In the genomic region with DNA sequence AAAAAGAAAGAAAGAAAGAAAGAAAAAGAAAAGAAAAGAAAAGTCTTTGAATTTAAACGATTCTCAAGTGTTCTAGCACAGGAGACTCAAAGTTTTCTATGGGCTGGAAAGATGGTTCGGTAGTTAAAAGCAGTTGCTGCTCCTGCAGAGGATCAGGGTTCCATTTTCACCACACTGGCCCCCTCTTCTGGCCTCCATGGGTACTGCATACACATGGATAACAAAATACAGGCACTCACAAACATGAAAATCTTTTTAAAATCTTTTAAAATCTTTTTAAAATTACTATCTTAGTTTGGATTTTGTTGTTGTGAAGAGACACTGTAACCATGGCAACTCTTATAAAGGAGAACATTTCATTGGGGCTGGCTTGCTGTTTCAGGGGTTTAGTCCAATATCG, we compare ENCODE assay signal across 12 mouse cellular contexts. TPM values are rescaled to one million over a fixed set of nuclear protein-coding genes. Genes with fewer than 3 reads are reported as not detected.
A peak's percentile ranks its signal among the peaks of the same experiment; 100 is the strongest.
DNase-seq lines count a peak whose midpoint lies in the region; ATAC-seq and TF ChIP-seq lines count a peak whose summit lies in the region.
"Had no signal": no experiment of that assay in that cellular context is flagged by ENCODE, and none has a peak within 500 bp of the region (broad histone marks: within the 10 kb centered on the region; RNA-seq: fewer than 3 reads in every experiment).

No protein-coding gene starts in this region.

- H3K4me2 ChIP-seq in midbrain, embryonic 11.5 days: no peak overlapping the region
- no peak overlapping the region for H3K4me2 ChIP-seq in midbrain, embryonic 16.5 days (ENCODE audit: low read length)
- H3K4me2 ChIP-seq: heart, embryonic 13.5 days had no signal

- TF ChIP-seq CTCF in heart, adult 2 months (IDR thresholded peaks at IDR 0.05): peak; percentile 28
- TF ChIP-seq CTCF in brain, embryonic 14.5 days (IDR thresholded peaks at IDR 0.05; ENCODE audit: borderline replicate concordance, extremely low read depth, insufficient read depth, insufficient read length): peak; percentile 53; the same call in 1 of the 2 replicates

- no peak for DNase-seq in heart, adult 2 months
- no peak for DNase-seq in heart, adult 9 months (ENCODE audit: low spot score in 2 of 2)
- DNase-seq in midbrain, embryonic 11.5 days (ENCODE audit: low spot score, missing footprints): peak; percentile 92
- no peak for DNase-seq in brain, embryonic 14.5 days (ENCODE audit: low read depth)
- peak; percentile 43 for DNase-seq in retina, postnatal 1 day
- DNase-seq in adrenal gland, adult (ENCODE audit: inconsistent age in 2 of 2, low spot score in 1 of 2): no peak
- no peak for DNase-seq in left cerebral cortex, adult 9 months (ENCODE audit: low spot score in 2 of 2)
- DNase-seq: cerebellum, adult 11-12 months; kidney, adult 9 months had no signal

- H3K27ac ChIP-seq in heart, adult 2 months: no peak overlapping the region
- H3K27ac ChIP-seq in midbrain, embryonic 11.5 days (ENCODE audit: low read depth, low read length): no peak overlapping the region
- H3K27ac ChIP-seq in midbrain, embryonic 16.5 days (ENCODE audit: low read length): no peak overlapping the region
- H3K27ac ChIP-seq: heart, embryonic 13.5 days had no signal

- peaks cover under 1% of the 10 kb centered on the region; the same call in 1 of the 2 replicates for H3K4me1 ChIP-seq in heart, adult 2 months (ENCODE audit: control insufficient read depth, insufficient read depth, low read length)
- H3K4me1 ChIP-seq in midbrain, embryonic 11.5 days (ENCODE audit: control insufficient read depth, insufficient read depth, low read length): no peaks in the 10 kb centered on the region
- H3K4me1 ChIP-seq in midbrain, embryonic 16.5 days (ENCODE audit: control insufficient read depth, insufficient read depth, low read length): 0 out of 2 replicates have a peak, but pooled peaks cover 4% of the 10 kb centered on the region

- no peaks in the 10 kb centered on the region for H3K36me3 ChIP-seq in heart, adult 2 months (ENCODE audit: control insufficient read depth, insufficient read depth, low read length)
- H3K36me3 ChIP-seq in midbrain, embryonic 11.5 days (ENCODE audit: control insufficient read depth, insufficient read depth, low read length): no peaks in the 10 kb centered on the region
- no peaks in the 10 kb centered on the region for H3K36me3 ChIP-seq in midbrain, embryonic 16.5 days (ENCODE audit: control insufficient read depth, insufficient read depth, low read length)
- H3K36me3 ChIP-seq: heart, embryonic 13.5 days had no signal

- TF ChIP-seq EP300 in heart, adult 2 months (IDR thresholded peaks at IDR 0.05; ENCODE audit: insufficient read depth, low read depth, low read length): no peak

- no peak overlapping the region for H3K9ac ChIP-seq in heart, adult 2 months (ENCODE audit: low read depth, low read length)
- H3K9ac ChIP-seq in midbrain, embryonic 11.5 days (ENCODE audit: low read length): no peak overlapping the region
- no peak overlapping the region for H3K9ac ChIP-seq in midbrain, embryonic 16.5 days (ENCODE audit: low read depth, low read length)
- H3K9ac ChIP-seq: heart, embryonic 13.5 days had no signal

- H3K79me2 ChIP-seq in heart, adult 2 months (replicated peaks; ENCODE audit: control insufficient read depth, insufficient read depth, low read length): no peaks in the 10 kb centered on the region

- 75% methylated on average over 3 of the region's 3 CpGs for WGBS in heart, adult 2 months
- 77% methylated on average over 3 of the region's 3 CpGs for WGBS in midbrain, embryonic 11.5 days
- WGBS in midbrain, embryonic 16.5 days: 73% methylated on average over 3 of the region's 3 CpGs

- H3K27me3 ChIP-seq in heart, adult 2 months (ENCODE audit: control insufficient read depth, insufficient read depth, low read length): no peaks in the 10 kb centered on the region
- no peaks in the 10 kb centered on the region for H3K27me3 ChIP-seq in midbrain, embryonic 11.5 days (ENCODE audit: control insufficient read depth, insufficient read depth, low read length)
- H3K27me3 ChIP-seq in midbrain, embryonic 16.5 days (ENCODE audit: control insufficient read depth, insufficient read depth, low read depth, low read length): no peaks in the 10 kb centered on the region
- H3K27me3 ChIP-seq: heart, embryonic 13.5 days had no signal

- H3K9me3 ChIP-seq in midbrain, embryonic 11.5 days (ENCODE audit: control insufficient read depth, low read length): no peaks in the 10 kb centered on the region; the same call in 1 of the 2 replicates
- no peaks in the 10 kb centered on the region for H3K9me3 ChIP-seq in midbrain, embryonic 16.5 days (replicated peaks; ENCODE audit: control insufficient read depth, low read length, poor library complexity, severe bottlenecking)
- H3K9me3 ChIP-seq: heart, embryonic 13.5 days had no signal

- intact Hi-C loops in heart, adult 2 months (cut with DNase I): loop anchor here (5.0 kb wide), 2 partner anchors 87 to 102 kb away; a partner anchor contains a TSS

- no peak overlapping the region for H3K4me3 ChIP-seq in heart, adult 2 months
- H3K4me3 ChIP-seq in midbrain, embryonic 11.5 days (ENCODE audit: low read depth, low read length): no peak overlapping the region
- H3K4me3 ChIP-seq in midbrain, embryonic 16.5 days (ENCODE audit: low read depth, low read length): no peak overlapping the region
- H3K4me3 ChIP-seq: heart, embryonic 13.5 days had no signal

- no peak for ATAC-seq in midbrain, embryonic 11.5 days (ENCODE audit: low FRiP score)
- no peak for ATAC-seq in midbrain, embryonic 16.5 days

- TF ChIP-seq POLR2A in heart, adult 2 months (IDR thresholded peaks at IDR 0.05; ENCODE audit: insufficient read depth, low read depth, low read length): no peak
- no peak for TF ChIP-seq POLR2A in brain, embryonic 14.5 days (IDR thresholded peaks at IDR 0.05; ENCODE audit: borderline replicate concordance, extremely low read depth, insufficient read depth, insufficient read length, poor library complexity, severe bottlenecking)

RNA-seq across cellular contexts. Expression of a gene that starts 15.0 kb away (rescaled TPM):
- total RNA-seq in heart, adult 2 months (2021): 1 to 10 TPM; 6.7 to 7.4 TPM
- polyA plus RNA-seq in heart, adult 2 months (2012; rRNA removed): 9.4 and 10.7 TPM in 2 replicates
- 15.2 and 17.3 TPM in 2 replicates for polyA plus RNA-seq in midbrain, embryonic 11.5 days (2014; fragmentation: Nextera tagmentation; extraction: Ambion mirVana)
- polyA plus RNA-seq in midbrain, embryonic 16.5 days (2015; fragmentation: Nextera tagmentation; extraction: Ambion mirVana): 23.9 and 25.6 TPM in 2 replicates
- polyA plus RNA-seq in brain, embryonic 14.5 days (2012; rRNA removed): 94.2 and 106 TPM in 2 replicates
- total RNA-seq: megakaryocyte, adult 5-6 weeks had no signal

RNA-seq across cellular contexts. Expression of a gene that starts 44.1 kb away (rescaled TPM):
- under 1 TPM; 0.60 to 0.77 TPM for total RNA-seq in heart, adult 2 months (2021)
- polyA plus RNA-seq in heart, adult 2 months (2012; rRNA removed): 1.5 and 2.9 TPM in 2 replicates
- 0.31 and 0.66 TPM in 2 replicates for polyA plus RNA-seq in midbrain, embryonic 11.5 days (2014; fragmentation: Nextera tagmentation; extraction: Ambion mirVana)
- polyA plus RNA-seq in midbrain, embryonic 16.5 days (2015; fragmentation: Nextera tagmentation; extraction: Ambion mirVana): 9.8 and 21.0 TPM in 2 replicates
- polyA plus RNA-seq in brain, embryonic 14.5 days (2012; rRNA removed): 8.5 and 10.1 TPM in 2 replicates
- total RNA-seq: megakaryocyte, adult 5-6 weeks had no signal

Comparison
In these comparisons a context has a peak if more than half of its experiments do, and no peak if none do; other contexts are left out.
1. DNase-seq: peak in midbrain, embryonic 11.5 days (single experiment) and retina, postnatal 1 day (single experiment); none in heart, adult 2 months (0 of 2), heart, adult 9 months (0 of 2), brain, embryonic 14.5 days (single experiment), adrenal gland, adult (0 of 2) and left cerebral cortex, adult 9 months (0 of 2).